Mouse (Mus musculus): ENCODE measurements at regions not wholly inside any gene's neighbourhood (a gene's known extent, or its start where the extent isn't known, plus 50 kb on each side); places are given as distances from the start of the nearest gene placed in this dataset.

- WGBS = 51% methylated on average over 23 of the region's 23 CpGs
- H3K4me1 ChIP-seq (ENCODE audit: control insufficient read depth, insufficient read depth, low read length) = no peaks in the 10 kb centered on the region
- no peaks in the 10 kb centered on the region for H3K27me3 ChIP-seq (ENCODE audit: control insufficient read depth, insufficient read depth, low read length)
- H3K36me3 ChIP-seq (ENCODE audit: control insufficient read depth, insufficient read depth, low read length) = no peaks in the 10 kb centered on the region
- H3K9ac ChIP-seq (ENCODE audit: low read length) = no peak overlapping the region
- H3K4me3 ChIP-seq (replicated peaks; ENCODE audit: low read length) = no peak overlapping the region
- no peak overlapping the region for H3K4me2 ChIP-seq (ENCODE audit: low read depth, low read length)
- ATAC-seq (ENCODE audit: insufficient read depth, low FRiP score) = peak; percentile 44
- no peak overlapping the region for H3K27ac ChIP-seq (ENCODE audit: low read length)
- no peaks in the 10 kb centered on the region for H3K9me3 ChIP-seq (replicated peaks; ENCODE audit: control insufficient read depth, low read length)
Measured at GRCm38 (mm10) chr3:34456488-34457433, 193.4 kb upstream of the Sox2 start.

DNA sequence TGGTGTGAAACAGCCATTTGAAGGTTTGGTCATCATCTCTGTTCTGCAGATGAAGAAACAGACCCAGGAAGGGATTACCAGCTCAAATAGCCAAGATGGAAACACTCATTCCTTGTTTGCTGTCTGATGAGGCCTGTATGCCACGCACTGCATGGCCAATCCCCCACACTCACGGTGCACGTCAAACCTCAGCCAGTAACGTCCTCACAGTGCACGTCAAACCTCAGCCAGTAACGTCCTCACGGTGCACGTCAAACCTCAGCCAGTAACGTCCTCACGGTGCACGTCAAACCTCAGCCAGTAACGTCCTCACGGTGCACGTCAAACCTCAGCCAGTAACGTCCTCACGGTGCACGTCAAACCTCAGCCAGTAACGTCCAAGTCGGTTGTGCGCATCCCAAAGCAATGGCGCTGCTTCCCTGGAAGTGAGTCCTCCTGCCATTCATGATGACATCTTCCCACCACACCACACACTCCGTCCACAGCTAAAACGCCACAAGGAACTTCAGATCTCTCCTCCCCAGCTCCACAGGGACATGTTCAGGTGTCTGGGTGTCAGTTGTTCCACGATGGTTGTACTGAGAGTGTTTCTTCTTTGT, 196.1 kb upstream of the Sox2 start:
- Histone ChIP-seq H3K4me1 (ENCODE audit: control insufficient read depth, insufficient read depth, low read length) (no peaks in the 10 kb centered on the region), H3K9ac (ENCODE audit: low read length) (no peak overlapping the region), H3K27me3 (ENCODE audit: control insufficient read depth, insufficient read depth, low read length) (no peaks in the 10 kb centered on the region), H3K9me3 (replicated peaks; ENCODE audit: control insufficient read depth, low read length) (no peaks in the 10 kb centered on the region), H3K27ac (ENCODE audit: low read length) (no peak overlapping the region), H3K4me3 (replicated peaks; ENCODE audit: low read length) (no peak overlapping the region), H3K36me3 (ENCODE audit: control insufficient read depth, insufficient read depth, low read length) (no peaks in the 10 kb centered on the region), H3K4me2 (ENCODE audit: low read depth, low read length) (no peak overlapping the region)
- ATAC-seq (ENCODE audit: insufficient read depth, low FRiP score) = no peak
- 92% methylated on average over 23 of the region's 24 CpGs for WGBS

DNA sequence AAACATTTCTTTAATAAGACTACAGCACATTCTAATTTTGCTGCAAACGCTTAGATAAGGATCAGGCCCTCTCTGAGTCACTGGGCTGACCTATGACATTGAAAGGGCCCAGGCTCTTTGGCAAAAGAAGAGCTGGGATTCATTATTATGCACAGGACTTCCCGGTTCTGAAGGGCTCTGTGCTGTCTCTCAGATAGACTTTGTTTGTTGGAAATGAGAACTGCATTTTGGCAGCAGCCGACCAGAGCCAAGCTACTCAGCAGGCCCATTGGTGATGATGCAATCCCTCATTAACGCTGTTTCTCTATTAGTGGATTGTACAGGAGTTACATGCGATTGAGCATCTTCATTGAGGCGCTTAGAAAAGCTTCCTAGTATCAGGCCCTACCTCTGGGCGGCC, 204.9 kb upstream of the Sox2 start:
- no peak overlapping the region for H3K4me2 ChIP-seq (ENCODE audit: low read depth, low read length)
- no peak overlapping the region for H3K27ac ChIP-seq (ENCODE audit: low read length)
- H3K4me3 ChIP-seq (replicated peaks; ENCODE audit: low read length) = no peak overlapping the region
- ATAC-seq (ENCODE audit: insufficient read depth, low FRiP score) = no peak
- 0 out of 2 replicates have a peak, but pooled peaks cover 3% of the 10 kb centered on the region for H3K4me1 ChIP-seq (ENCODE audit: control insufficient read depth, insufficient read depth, low read length)
- WGBS = 52% methylated on average over 7 of the region's 7 CpGs
- H3K36me3 ChIP-seq (ENCODE audit: control insufficient read depth, insufficient read depth, low read length) = no peaks in the 10 kb centered on the region
- no peak overlapping the region for H3K9ac ChIP-seq (ENCODE audit: low read length)
- H3K27me3 ChIP-seq (ENCODE audit: control insufficient read depth, insufficient read depth, low read length) = no peaks in the 10 kb centered on the region
- H3K9me3 ChIP-seq (replicated peaks; ENCODE audit: control insufficient read depth, low read length) = no peaks in the 10 kb centered on the region

- no peak overlapping the region for H3K27ac ChIP-seq (ENCODE audit: low read length)
- H3K27me3 ChIP-seq (ENCODE audit: control insufficient read depth, insufficient read depth, low read length) = no peaks in the 10 kb centered on the region
- 0 out of 2 replicates have a peak, but pooled peaks have one; percentile 33 for ATAC-seq (ENCODE audit: insufficient read depth, low FRiP score)
- H3K9ac ChIP-seq (ENCODE audit: low read length) = no peak overlapping the region
- H3K4me2 ChIP-seq (ENCODE audit: low read depth, low read length) = no peak overlapping the region
- no peaks in the 10 kb centered on the region for H3K9me3 ChIP-seq (replicated peaks; ENCODE audit: control insufficient read depth, low read length)
- no peak overlapping the region for H3K4me3 ChIP-seq (replicated peaks; ENCODE audit: low read length)
- H3K36me3 ChIP-seq (ENCODE audit: control insufficient read depth, insufficient read depth, low read length) = no peaks in the 10 kb centered on the region
- H3K4me1 ChIP-seq (ENCODE audit: control insufficient read depth, insufficient read depth, low read length) = 0 out of 2 replicates have a peak, but pooled peaks cover 3% of the 10 kb centered on the region
- 35% methylated on average over 5 of the region's 5 CpGs for WGBS
Measured at GRCm38 (mm10) chr3:34444802-34445201, 205.4 kb upstream of the Sox2 start.

DNA sequence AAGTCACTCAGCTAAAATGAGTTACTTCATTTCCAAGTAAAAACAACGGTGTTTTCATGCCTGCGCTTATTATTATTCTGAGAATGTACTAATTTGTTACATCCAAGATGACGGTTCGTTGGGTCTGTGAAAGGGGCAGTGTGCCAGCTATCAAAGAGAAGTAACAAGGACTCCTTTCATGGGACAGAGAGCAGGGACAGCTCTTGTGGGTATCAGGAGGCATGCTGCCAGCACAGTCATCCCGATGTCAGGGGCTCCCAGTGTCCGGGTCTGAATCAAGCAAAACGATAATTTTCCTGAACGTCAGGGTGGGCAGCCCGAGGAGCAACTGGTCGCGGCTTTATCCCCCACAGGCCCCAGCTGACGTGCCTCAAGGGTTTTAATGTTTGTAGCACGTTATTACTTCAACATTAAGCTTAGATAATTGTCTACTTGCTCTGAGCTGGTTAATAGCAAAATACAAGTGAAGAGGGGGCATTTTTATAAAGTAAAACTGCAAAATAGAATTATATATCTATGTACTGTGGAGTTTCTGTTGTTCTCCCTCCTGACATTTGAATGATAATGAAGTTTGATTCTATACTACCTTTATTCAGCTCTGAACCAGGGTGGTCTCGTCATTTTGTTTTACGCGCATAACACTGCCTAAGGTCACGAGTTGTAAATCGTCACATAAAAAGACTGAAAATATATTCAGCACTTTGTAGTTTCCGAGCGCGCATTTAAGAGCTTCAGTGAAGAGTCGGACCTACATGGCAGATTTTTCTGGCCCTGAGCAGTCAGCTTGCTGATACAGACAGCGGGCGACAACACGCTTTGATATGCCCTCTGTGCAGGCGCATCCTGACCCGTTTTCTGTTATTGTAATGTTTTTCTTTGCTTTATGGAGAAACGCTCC, 206.2 kb upstream of the Sox2 start:
- no peak overlapping the region for H3K27ac ChIP-seq (ENCODE audit: low read length)
- H3K4me3 ChIP-seq (replicated peaks; ENCODE audit: low read length) = no peak overlapping the region
- H3K4me1 ChIP-seq (ENCODE audit: control insufficient read depth, insufficient read depth, low read length) = 0 out of 2 replicates have a peak, but pooled peaks cover 3% of the 10 kb centered on the region
- no peak overlapping the region for H3K9ac ChIP-seq (ENCODE audit: low read length)
- ATAC-seq (ENCODE audit: insufficient read depth, low FRiP score) = no peak
- H3K9me3 ChIP-seq (replicated peaks; ENCODE audit: control insufficient read depth, low read length) = no peaks in the 10 kb centered on the region
- H3K36me3 ChIP-seq (ENCODE audit: control insufficient read depth, insufficient read depth, low read length) = no peaks in the 10 kb centered on the region
- WGBS = 58% methylated on average over 28 of the region's 28 CpGs
- H3K4me2 ChIP-seq (ENCODE audit: low read depth, low read length) = no peak overlapping the region
- H3K27me3 ChIP-seq (ENCODE audit: control insufficient read depth, insufficient read depth, low read length) = no peaks in the 10 kb centered on the region

GRCm38 (mm10) chr3:34443307-34443706, 206.9 kb upstream of the Sox2 start:
- Histone ChIP-seq H3K9me3 (replicated peaks; ENCODE audit: control insufficient read depth, low read length) (no peaks in the 10 kb centered on the region), H3K9ac (ENCODE audit: low read length) (no peak overlapping the region), H3K27ac (ENCODE audit: low read length) (no peak overlapping the region), H3K4me2 (ENCODE audit: low read depth, low read length) (no peak overlapping the region), H3K27me3 (ENCODE audit: control insufficient read depth, insufficient read depth, low read length) (no peaks in the 10 kb centered on the region), H3K4me3 (replicated peaks; ENCODE audit: low read length) (no peak overlapping the region), H3K36me3 (ENCODE audit: control insufficient read depth, insufficient read depth, low read length) (no peaks in the 10 kb centered on the region), H3K4me1 (ENCODE audit: control insufficient read depth, insufficient read depth, low read length) (0 out of 2 replicates have a peak, but pooled peaks cover 3% of the 10 kb centered on the region)
- ATAC-seq (ENCODE audit: insufficient read depth, low FRiP score) = no peak
- 77% methylated on average over 5 of the region's 5 CpGs for WGBS

- 0 out of 2 replicates have a peak, but pooled peaks cover 3% of the 10 kb centered on the region for H3K4me1 ChIP-seq (ENCODE audit: control insufficient read depth, insufficient read depth, low read length)
- H3K4me2 ChIP-seq (ENCODE audit: low read depth, low read length) = no peak overlapping the region
- no peaks in the 10 kb centered on the region for H3K36me3 ChIP-seq (ENCODE audit: control insufficient read depth, insufficient read depth, low read length)
- no peak overlapping the region for H3K4me3 ChIP-seq (replicated peaks; ENCODE audit: low read length)
- no peak for ATAC-seq (ENCODE audit: insufficient read depth, low FRiP score)
- no peaks in the 10 kb centered on the region for H3K9me3 ChIP-seq (replicated peaks; ENCODE audit: control insufficient read depth, low read length)
- H3K9ac ChIP-seq (ENCODE audit: low read length) = no peak overlapping the region
- H3K27ac ChIP-seq (ENCODE audit: low read length) = no peak overlapping the region
- H3K27me3 ChIP-seq (ENCODE audit: control insufficient read depth, insufficient read depth, low read length) = no peaks in the 10 kb centered on the region
- WGBS = 63% methylated on average over 4 of the region's 4 CpGs
Measured at GRCm38 (mm10) chr3:34441792-34442191, 208.4 kb upstream of the Sox2 start.

- H3K9me3 ChIP-seq (replicated peaks; ENCODE audit: control insufficient read depth, low read length) = no peaks in the 10 kb centered on the region
- no peak overlapping the region for H3K9ac ChIP-seq (ENCODE audit: low read length)
- H3K36me3 ChIP-seq (ENCODE audit: control insufficient read depth, insufficient read depth, low read length) = no peaks in the 10 kb centered on the region
- WGBS = 54% methylated on average over 5 of the region's 5 CpGs
- no peak for ATAC-seq (ENCODE audit: insufficient read depth, low FRiP score)
- H3K4me2 ChIP-seq (ENCODE audit: low read depth, low read length) = no peak overlapping the region
- H3K4me1 ChIP-seq (ENCODE audit: control insufficient read depth, insufficient read depth, low read length) = 0 out of 2 replicates have a peak, but pooled peaks cover 3% of the 10 kb centered on the region
- H3K27ac ChIP-seq (ENCODE audit: low read length) = no peak overlapping the region
- H3K27me3 ChIP-seq (ENCODE audit: control insufficient read depth, insufficient read depth, low read length) = no peaks in the 10 kb centered on the region
- H3K4me3 ChIP-seq (replicated peaks; ENCODE audit: low read length) = no peak overlapping the region
Measured at GRCm38 (mm10) chr3:34441266-34441665, 208.9 kb upstream of the Sox2 start.

Data from stomach, embryonic 16.5 days (tissue).